Mouse (Mus musculus) forebrain, embryonic 15.5 days (tissue): ENCODE results near the gene Adcy9. TPM values are rescaled to one million over a fixed set of nuclear protein-coding genes. Genes with fewer than 3 reads are reported as not detected.

Experiments used
- ATAC-seq: fragments of 200-750 bp; cut with Nextera tagmentation; replicated peaks from 2 replicates; pipeline ENCODE4 v1.8.0; 2017; ENCODE audit warnings: mild to moderate bottlenecking, moderate TSS enrichment, moderate library complexity
- H3K27ac ChIP-seq: fragments of 300-500 bp; sonication (generic); replicated peaks from 2 replicates; pipeline ENCODE4 v1.5.1; 2015; ENCODE audit warnings: mild to moderate bottlenecking, inconsistent platforms
- H3K27me3 ChIP-seq: fragments of 300-500 bp; sonication (generic); 2 replicates; pipeline ENCODE4 v1.6.1; 2015; ENCODE audit warnings: inconsistent platforms
- H3K36me3 ChIP-seq: fragments of 300-500 bp; sonication (generic); 2 replicates; pipeline ENCODE4 v1.6.1; 2015; ENCODE audit warnings: mild to moderate bottlenecking, inconsistent platforms
- H3K4me1 ChIP-seq: fragments of 300-500 bp; sonication (generic); 2 replicates; pipeline ENCODE4 v1.6.1; 2015; ENCODE audit warnings: inconsistent platforms
- H3K4me2 ChIP-seq: fragments of 300-500 bp; sonication (generic); replicated peaks from 2 replicates; pipeline ENCODE4 v1.6.1; 2015; ENCODE audit warnings: mild to moderate bottlenecking, inconsistent platforms
- H3K4me3 ChIP-seq: fragments of 300-500 bp; sonication (generic); 2 replicates; pipeline ENCODE4 v1.5.1; 2015; ENCODE audit warnings: mild to moderate bottlenecking, inconsistent platforms
- H3K9ac ChIP-seq: fragments of 300-500 bp; sonication (generic); replicated peaks from 2 replicates; pipeline ENCODE4 v1.6.1; 2015; ENCODE audit warnings: mild to moderate bottlenecking, inconsistent platforms
- H3K9me3 ChIP-seq: fragments of 300-500 bp; sonication (generic); 2 replicates; pipeline ENCODE4 v1.6.1; 2016; ENCODE audit warnings: inconsistent platforms
- WGBS: fragments of 180-500 bp; shearing (Covaris S2); methylation state at CpG from one replicate; pipeline ENCODE4 v1.1.7; 2015; ENCODE audit warnings: mixed read lengths; 5-methylcytosine and 5-hydroxymethylcytosine counted together
- polyA plus RNA-seq: library from polyadenylated mRNA; unstranded; fragments of >200 nt; fragmentation: Nextera tagmentation; extraction: Ambion mirVana; gene quantifications from 2 replicates; pipeline ENCODE4 v1.2.1, GENCODE M21; 2015

The Adcy9 gene
- polyA plus RNA-seq, 1 experiment from 2014 or later = 2.7 TPM

- WGBS = 79% methylated on average over 5 of the region's 5 CpGs
- H3K27me3 ChIP-seq = no peaks in the 10 kb centered on the region
- H3K36me3 ChIP-seq = no peaks in the 10 kb centered on the region
- no peak overlapping the region for H3K4me2 ChIP-seq
- H3K4me3 ChIP-seq = no peak overlapping the region
- ATAC-seq = no peak
- H3K4me1 ChIP-seq = no peaks in the 10 kb centered on the region
- H3K27ac ChIP-seq = no peak overlapping the region
- no peaks in the 10 kb centered on the region for H3K9me3 ChIP-seq
- no peak overlapping the region for H3K9ac ChIP-seq
Observed at GRCm38 (mm10) chr16:4303554-4303953, 116.7 kb downstream of the Adcy9 start.

DNA sequence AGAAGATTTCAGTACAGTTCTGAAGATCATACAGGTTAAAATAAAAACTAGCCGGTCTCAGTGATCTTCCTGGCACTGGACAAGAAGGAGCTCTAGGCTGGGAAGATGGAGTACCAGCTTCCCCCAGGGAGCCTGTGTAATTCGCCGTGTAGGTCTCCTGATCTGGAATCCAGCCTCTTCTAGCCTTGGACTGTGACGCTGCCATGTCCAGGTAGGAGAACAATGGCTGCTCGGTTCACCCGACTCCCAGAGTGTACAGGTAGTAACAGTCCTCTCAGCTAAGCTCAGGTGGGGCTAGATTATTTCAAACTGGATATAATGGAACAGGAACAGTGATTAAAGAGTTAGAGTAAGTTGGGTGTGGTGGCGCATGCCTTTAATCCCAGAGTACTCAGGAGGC, 120.0 kb downstream of the Adcy9 start:
- no peak for ATAC-seq
- WGBS = 89% methylated on average over 7 of the region's 7 CpGs
- H3K4me2 ChIP-seq = no peak overlapping the region

DNA sequence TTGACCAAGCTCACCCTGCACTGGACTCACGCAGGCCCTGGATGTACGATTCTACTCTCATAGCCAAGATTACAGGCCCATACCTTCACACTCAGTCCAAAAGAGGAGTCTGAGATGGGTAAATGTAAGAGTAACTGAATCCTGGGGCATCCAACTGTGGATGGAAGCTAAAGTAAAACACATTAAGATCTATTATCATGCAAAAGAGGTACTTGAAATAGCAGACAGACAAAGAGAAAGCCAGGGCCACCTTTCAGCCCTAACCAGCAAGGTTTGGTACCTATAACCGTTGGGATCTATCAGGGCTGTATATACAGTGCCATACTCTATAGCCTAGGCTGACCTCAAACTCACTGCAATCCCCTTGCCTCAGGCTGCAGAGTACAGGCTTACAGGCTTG, 127.0 kb downstream of the Adcy9 start:
- Histone ChIP-seq H3K9me3 (no peaks in the 10 kb centered on the region), H3K27me3 (no peaks in the 10 kb centered on the region), H3K4me3 (no peak overlapping the region), H3K9ac (no peak overlapping the region), H3K27ac (no peak overlapping the region), H3K36me3 (peaks cover 7% of the 10 kb centered on the region; the same call in 1 of the 2 replicates), H3K4me1 (no peaks in the 10 kb centered on the region), H3K4me2 (no peak overlapping the region)
- no peak for ATAC-seq
- 71% methylated on average over 3 of the region's 3 CpGs for WGBS

More for the DNA sequence above, 120.0 kb downstream of the Adcy9 start:
- Histone ChIP-seq H3K9me3 (no peaks in the 10 kb centered on the region), H3K4me3 (no peak overlapping the region), H3K9ac (no peak overlapping the region), H3K36me3 (peaks cover 5% of the 10 kb centered on the region; the same call in 1 of the 2 replicates), H3K4me1 (no peaks in the 10 kb centered on the region), H3K27ac (no peak overlapping the region), H3K27me3 (no peaks in the 10 kb centered on the region)

GRCm38 (mm10) chr16:4289507-4289906, 130.8 kb downstream of the Adcy9 start:
- Histone ChIP-seq H3K4me1 (no peaks in the 10 kb centered on the region), H3K27me3 (no peaks in the 10 kb centered on the region), H3K36me3 (peaks cover 5% of the 10 kb centered on the region; the same call in 1 of the 2 replicates), H3K4me2 (no peak overlapping the region), H3K9me3 (no peaks in the 10 kb centered on the region), H3K27ac (no peak overlapping the region), H3K9ac (no peak overlapping the region), H3K4me3 (no peak overlapping the region)
- ATAC-seq = no peak

- no peak overlapping the region for H3K4me3 ChIP-seq
- ATAC-seq = no peak
- H3K9ac ChIP-seq = no peak overlapping the region
- peaks cover 5% of the 10 kb centered on the region; the same call in 1 of the 2 replicates for H3K36me3 ChIP-seq
- H3K27ac ChIP-seq = no peak overlapping the region
- no peaks in the 10 kb centered on the region for H3K4me1 ChIP-seq
- H3K4me2 ChIP-seq = no peak overlapping the region
- WGBS = 59% methylated on average over 7 of the region's 7 CpGs
- H3K27me3 ChIP-seq = no peaks in the 10 kb centered on the region
- no peaks in the 10 kb centered on the region for H3K9me3 ChIP-seq
Observed at GRCm38 (mm10) chr16:4286593-4286992, 133.7 kb downstream of the Adcy9 start.

GRCm38 (mm10) chr16:4285257-4285656, 135.0 kb downstream of the Adcy9 start:
- 77% methylated on average over 5 of the region's 5 CpGs for WGBS
- Histone ChIP-seq H3K36me3 (peaks cover 5% of the 10 kb centered on the region; the same call in 1 of the 2 replicates), H3K9me3 (no peaks in the 10 kb centered on the region), H3K27me3 (no peaks in the 10 kb centered on the region), H3K27ac (no peak overlapping the region), H3K4me3 (no peak overlapping the region), H3K9ac (no peak overlapping the region), H3K4me1 (no peaks in the 10 kb centered on the region), H3K4me2 (no peak overlapping the region)
- ATAC-seq = no peak

GRCm38 (mm10) chr16:4283267-4283851, 136.9 kb downstream of the Adcy9 start:
- Histone ChIP-seq H3K27me3 (no peaks in the 10 kb centered on the region), H3K27ac (no peak overlapping the region), H3K4me2 (no peak overlapping the region), H3K4me3 (no peak overlapping the region), H3K36me3 (peaks cover 3% of the 10 kb centered on the region; the same call in 1 of the 2 replicates), H3K4me1 (no peaks in the 10 kb centered on the region), H3K9me3 (no peaks in the 10 kb centered on the region), H3K9ac (no peak overlapping the region)
- WGBS = 87% methylated on average over 11 of the region's 11 CpGs
- ATAC-seq = no peak

DNA sequence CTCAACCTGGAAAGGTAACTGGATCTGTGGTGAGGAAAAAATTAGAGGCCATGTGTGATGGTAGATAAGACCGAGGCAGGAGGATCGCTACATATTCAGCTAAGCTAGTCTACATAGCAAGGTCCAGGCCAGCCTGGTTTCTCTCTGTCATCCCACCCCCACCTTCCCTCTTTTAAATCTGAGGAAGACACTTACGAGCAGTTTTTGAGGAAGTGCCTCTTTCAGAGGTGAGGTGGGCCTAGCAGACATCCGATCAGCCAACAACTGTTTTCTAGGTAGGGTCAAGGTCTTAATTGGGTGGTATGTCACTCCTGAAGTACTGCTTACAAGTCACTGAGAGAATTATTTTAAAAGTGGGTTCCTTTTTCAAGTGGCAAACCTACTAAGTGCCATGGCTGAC, 138.8 kb downstream of the Adcy9 start:
- Histone ChIP-seq H3K9me3 (no peaks in the 10 kb centered on the region), H3K4me3 (no peak overlapping the region), H3K4me2 (no peak overlapping the region), H3K27ac (no peak overlapping the region), H3K27me3 (no peaks in the 10 kb centered on the region), H3K4me1 (no peaks in the 10 kb centered on the region), H3K9ac (no peak overlapping the region), H3K36me3 (no peaks in the 10 kb centered on the region)
- no peak for ATAC-seq
- WGBS = 95% methylated on average over 4 of the region's 4 CpGs

DNA sequence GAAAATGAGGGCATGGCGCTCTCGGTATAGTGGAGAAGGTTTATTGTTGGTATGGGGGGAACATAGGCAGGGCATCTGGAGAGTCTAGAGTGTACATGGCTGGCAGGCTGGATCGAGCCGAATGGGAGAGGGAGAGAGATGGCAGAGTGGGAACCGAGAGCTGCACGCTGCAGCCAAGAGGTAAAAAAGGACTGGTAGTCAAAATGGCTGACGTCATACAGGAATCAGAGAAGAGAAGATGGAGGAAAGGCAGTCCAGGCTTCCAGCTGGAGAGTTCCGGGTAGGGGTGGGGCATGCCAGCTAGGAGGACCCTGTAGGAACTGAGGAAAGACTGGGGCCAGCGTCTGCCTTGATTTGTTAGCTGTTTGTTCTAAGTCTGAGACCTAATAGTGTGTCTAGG, 139.3 kb downstream of the Adcy9 start:
- Histone ChIP-seq H3K36me3 (no peaks in the 10 kb centered on the region), H3K4me3 (no peak overlapping the region), H3K4me1 (no peaks in the 10 kb centered on the region), H3K9ac (no peak overlapping the region), H3K27ac (no peak overlapping the region), H3K4me2 (no peak overlapping the region), H3K27me3 (no peaks in the 10 kb centered on the region), H3K9me3 (no peaks in the 10 kb centered on the region)
- ATAC-seq = no peak
- WGBS = 86% methylated on average over 9 of the region's 9 CpGs

- WGBS = 63% methylated on average over 3 of the region's 3 CpGs
- Histone ChIP-seq H3K9me3 (no peaks in the 10 kb centered on the region), H3K4me2 (no peak overlapping the region), H3K36me3 (no peaks in the 10 kb centered on the region), H3K4me3 (no peak overlapping the region), H3K27me3 (no peaks in the 10 kb centered on the region), H3K4me1 (no peaks in the 10 kb centered on the region), H3K27ac (no peak overlapping the region), H3K9ac (no peak overlapping the region)
- ATAC-seq = no peak
Observed at GRCm38 (mm10) chr16:4279601-4280000, 140.7 kb downstream of the Adcy9 start.

DNA sequence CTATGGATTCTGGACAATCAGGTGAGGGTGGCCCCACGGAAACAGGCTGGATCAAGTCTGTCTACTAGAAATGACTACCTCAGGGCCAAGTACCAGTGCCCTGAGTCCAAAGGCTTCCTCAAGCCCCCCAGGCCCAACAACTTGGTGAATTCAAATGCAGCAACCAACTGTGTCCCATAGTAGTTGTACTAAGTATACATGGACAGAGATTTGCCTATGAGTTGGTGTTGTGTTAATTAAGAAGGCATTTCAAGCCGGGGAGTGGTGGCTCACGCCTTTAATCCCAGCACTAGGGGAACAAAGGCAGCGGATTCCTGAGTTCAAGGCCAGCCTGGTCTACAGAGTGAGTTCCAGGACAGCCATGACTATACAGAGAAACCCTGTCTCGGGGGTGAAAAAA, 143.7 kb downstream of the Adcy9 start:
- 80% methylated on average over 5 of the region's 5 CpGs for WGBS
- Histone ChIP-seq H3K27me3 (no peaks in the 10 kb centered on the region), H3K4me1 (peaks cover 9% of the 10 kb centered on the region), H3K36me3 (no peaks in the 10 kb centered on the region), H3K27ac (no peak overlapping the region), H3K4me2 (no peak overlapping the region), H3K9ac (no peak overlapping the region), H3K9me3 (no peaks in the 10 kb centered on the region), H3K4me3 (no peak overlapping the region)
- no peak for ATAC-seq

DNA sequence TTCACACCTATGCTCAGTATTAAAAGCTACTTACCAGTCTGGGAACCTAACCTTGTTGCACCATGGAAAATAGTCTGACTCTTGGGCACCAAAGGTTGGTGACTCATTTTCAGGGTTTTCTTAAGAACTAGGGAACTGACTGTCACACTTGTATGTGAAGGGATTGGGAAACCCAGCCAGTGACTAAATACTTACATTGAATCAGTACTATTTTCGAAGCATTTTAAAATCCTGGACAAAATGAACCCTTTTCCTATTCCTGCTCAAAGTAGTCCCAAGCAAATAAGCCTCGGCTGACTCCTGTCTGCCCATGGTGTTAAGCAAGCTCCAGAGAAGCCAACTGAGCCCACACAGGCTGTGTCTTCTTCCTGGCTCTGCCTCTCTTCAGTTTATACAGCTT, 144.1 kb downstream of the Adcy9 start:
- no peak overlapping the region for H3K4me3 ChIP-seq
- H3K36me3 ChIP-seq = no peaks in the 10 kb centered on the region
- no peak overlapping the region for H3K4me2 ChIP-seq
- WGBS = 92% methylated on average over 2 of the region's 2 CpGs
- ATAC-seq = no peak
- no peak overlapping the region for H3K9ac ChIP-seq
- H3K27me3 ChIP-seq = no peaks in the 10 kb centered on the region
- no peak overlapping the region for H3K27ac ChIP-seq
- H3K9me3 ChIP-seq = no peaks in the 10 kb centered on the region
- H3K4me1 ChIP-seq = peaks cover 9% of the 10 kb centered on the region
